Mouse (Mus musculus) spleen, adult 10 weeks (tissue): ENCODE results near the gene Rps29. TPM values are rescaled to one million over a fixed set of nuclear protein-coding genes. Genes with fewer than 3 reads are reported as not detected.

ENCODE experiments used
- polyA plus RNA-seq: library from polyadenylated mRNA; stranded (reverse); fragments of 350-450 nt; fragmentation: Illumina TruSeq; extraction: RNeasy Lipid Tissue Mini Kit (QIAGEN cat#74804); gene quantifications from one replicate; pipeline ENCODE4 v1.2.3, GENCODE M21; 2015; ENCODE audit warnings: low replicate concordance; ENCODE audit not compliant: insufficient read depth

Rps29 gene
- 1,008 TPM for polyA plus RNA-seq

DNA sequence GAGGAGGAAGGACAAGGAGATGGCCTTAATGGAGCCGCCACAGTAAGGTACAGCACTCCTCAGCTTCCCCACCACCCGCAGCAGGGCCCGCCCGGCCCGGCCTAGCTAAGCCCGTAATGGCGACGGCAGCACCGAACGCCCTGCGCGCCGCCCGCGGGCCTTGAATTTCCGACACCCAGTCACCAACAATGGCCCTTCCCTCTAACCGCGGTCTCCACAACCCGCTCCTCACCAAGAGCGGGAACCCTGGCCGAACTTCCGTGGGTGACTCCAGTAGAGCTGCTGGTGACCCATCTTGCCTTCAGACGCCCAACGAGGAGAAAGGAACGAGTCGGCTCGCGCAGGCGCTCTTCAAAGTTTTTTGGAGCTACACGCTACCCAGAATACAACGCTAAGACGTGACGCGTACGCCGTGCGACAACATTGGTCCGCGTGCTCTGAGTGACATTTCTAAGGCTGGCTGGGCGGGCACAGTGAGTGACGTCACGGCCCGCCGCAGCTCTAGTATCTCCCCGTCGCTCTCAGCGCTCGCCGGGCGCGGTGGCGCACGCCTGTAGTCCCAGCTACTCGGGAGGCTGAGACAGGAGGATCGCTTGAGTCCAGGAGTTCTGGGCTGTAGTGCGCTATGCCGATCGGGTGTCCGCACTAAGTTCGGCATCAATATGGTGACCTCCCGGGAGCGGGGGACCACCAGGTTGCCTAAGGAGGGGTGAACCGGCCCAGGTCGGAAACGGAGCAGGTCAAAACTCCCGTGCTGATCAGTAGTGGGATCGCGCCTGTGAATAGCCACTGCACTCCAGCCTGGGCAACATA is at the start of gene Rps29:
TSS of gene Rps29 (minus strand) at position 422 of the 813 bp plus-strand sequence.

GRCm38 (mm10) chr12:69204052-69204833 is 45.3 kb upstream of the Rps29 start, which contains the start of gene Gm49384:
Gene Gm49384, minus strand, starts transcription at chr12:69204267.

DNA sequence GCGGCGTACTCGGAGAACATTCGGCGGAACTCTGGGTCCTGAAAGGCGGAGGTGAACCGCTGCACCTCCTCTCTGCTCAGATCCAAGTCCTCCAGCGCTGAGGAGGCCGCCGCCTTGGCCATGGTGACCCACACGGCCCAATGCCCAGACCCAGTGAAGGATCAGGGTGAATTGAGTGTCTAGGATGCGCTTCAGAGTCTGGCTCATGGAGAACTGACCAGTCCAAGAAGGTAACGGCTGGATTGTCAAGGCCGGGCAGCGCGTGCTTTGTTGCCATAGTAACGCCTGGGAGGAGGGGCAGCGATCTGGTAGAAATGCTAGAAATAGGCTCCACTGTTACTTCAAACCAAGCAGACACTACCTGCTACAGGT is 39.2 kb upstream of the Rps29 start, which contains the start of gene Dnaaf2:
TSS of gene Dnaaf2 (minus strand) at position 266 of the 372 bp plus-strand sequence.

DNA sequence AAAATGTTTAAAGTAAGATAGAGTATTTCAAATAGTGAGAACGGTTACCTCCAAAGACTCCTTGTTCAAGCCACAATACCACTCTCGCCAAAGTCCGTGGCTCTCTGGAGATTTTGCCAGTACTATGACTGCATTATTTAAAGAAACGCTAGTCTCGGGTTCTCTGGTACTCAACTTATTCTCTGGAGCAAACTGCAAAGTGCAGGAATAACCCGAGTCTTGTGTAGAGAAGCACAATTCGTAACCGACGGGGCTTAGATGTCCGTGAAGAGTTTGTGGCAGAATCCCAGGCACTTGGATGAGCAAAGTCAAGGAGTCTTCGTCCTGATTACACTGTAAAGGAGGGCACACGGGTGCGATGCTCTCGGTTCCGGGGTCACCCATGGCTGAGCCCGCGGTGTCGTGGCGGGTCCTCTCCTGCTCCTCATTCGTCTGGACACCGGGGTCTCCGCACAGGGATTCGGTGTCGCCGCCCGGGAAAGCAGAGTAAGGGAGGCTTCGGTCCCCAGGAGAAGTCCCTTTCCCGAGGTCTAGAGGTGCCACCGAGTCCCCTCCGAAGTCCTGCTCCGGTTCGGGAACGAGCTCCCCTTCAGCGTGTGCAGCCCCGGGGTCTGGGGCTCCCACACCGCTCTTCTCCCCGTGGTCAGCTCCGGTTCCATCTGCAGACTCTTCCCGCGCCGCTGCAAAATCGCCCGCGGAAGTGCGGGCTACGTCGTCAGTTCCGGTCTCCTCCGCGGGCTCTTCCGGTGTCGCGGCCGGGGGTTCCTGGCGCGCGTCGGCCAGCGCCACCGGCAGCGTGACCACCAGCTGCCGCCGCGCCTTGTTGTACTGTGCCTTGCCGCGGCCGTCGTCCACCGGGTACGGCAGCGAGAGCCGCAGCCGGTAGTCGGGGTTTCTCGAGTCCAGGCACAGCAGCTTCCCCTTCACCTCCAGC is 37.7 kb upstream of the Rps29 start, which contains the start of gene Gm49383:
TSS of gene Gm49383 (minus strand) at position 661 of the 934 bp plus-strand sequence.

DNA sequence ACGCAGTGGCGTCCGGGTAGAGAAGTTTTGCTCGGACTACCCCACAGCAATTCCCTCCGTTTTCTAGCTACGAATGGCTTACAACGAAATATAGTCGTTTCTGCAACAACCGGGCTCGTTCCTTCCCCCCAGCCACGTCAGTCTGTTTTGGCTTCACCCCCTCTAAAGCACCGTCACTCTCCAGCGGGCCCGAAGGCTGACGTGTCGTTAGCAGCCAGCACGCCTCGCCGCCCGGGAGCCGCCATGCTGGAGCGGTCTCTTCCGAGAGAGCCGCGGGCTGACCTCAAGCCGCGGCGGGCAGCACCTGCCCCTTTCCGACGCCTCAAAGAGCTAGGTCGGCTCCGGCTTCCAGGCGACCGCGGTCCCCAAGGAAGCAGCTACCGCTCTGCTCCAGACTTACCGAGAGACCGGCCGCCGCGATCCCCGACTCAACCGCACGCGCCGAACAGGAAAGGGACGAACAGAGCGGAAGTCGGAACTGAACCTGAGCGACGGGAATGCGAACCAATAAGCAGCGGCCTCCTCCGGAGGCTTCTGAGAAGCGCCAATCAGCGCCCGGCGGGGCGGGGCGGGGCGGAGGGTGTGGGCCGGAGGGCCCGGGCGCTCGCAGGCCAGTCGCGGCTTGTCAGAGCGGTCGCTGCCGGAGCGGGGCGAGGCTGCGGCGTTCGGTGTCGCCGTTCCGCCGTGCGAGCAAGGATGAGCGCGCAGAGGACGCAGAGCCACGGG is 24.8 kb upstream of the Rps29 start, which contains the start of the genes Rpl36al and Mgat2:
TSS of gene Rpl36al (minus strand) at position 501 of the 726 bp plus-strand sequence.
TSS of gene Mgat2 (plus strand) at position 575 of the 726 bp plus-strand sequence.

DNA sequence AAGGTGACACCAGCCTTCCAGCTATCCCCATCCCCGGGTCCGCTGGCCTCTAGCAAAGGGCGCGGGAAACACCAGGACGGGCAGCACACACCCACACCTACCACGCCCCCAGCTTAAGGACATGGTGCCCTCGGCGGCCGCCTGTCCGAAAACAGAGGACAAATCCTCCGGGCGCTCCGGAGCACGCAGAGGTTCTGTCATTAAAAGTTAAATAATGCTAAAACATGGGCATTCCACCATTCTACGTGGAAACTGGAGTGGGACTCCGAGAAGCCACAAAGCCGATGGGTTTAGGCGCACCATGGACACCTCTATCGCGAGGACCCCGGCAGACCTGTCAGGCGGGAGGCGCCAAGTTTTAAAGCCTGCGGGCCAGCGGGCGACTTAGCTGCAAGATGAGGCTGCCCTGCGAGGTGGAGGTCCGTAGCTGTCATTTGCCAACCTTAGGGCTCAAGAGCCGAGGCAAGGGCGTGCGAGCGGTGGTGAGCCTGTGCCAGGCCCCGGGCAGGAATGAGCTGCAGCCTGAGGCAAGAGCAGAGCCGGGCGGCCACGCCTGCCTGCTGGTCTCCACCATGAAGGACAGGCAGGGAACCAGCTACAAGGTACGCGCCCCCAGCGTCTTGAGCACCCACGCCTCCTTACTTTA is 9.6 kb upstream of the Rps29 start, which contains the start of gene Lrr1:
TSS of gene Lrr1 (plus strand) at position 354 of the 646 bp plus-strand sequence.

Other genes starting within 250 kb of the Rps29 start
- 1.8 TPM for gene Lrr1, start 9.6 kb upstream of the Rps29 start, polyA plus RNA-seq
- gene Rpl36al, start 24.9 kb upstream of the Rps29 start, polyA plus RNA-seq, result 750 TPM
- 58.5 TPM for gene Mgat2, start 25.0 kb upstream of the Rps29 start, polyA plus RNA-seq
- gene Gm49383, start 37.9 kb upstream of the Rps29 start, polyA plus RNA-seq, result 4.0 TPM
- gene Dnaaf2, start 39.2 kb upstream of the Rps29 start, polyA plus RNA-seq, result 3.5 TPM
- gene Gm49384, start 45.1 kb upstream of the Rps29 start, polyA plus RNA-seq, result 7.1 TPM
- gene Pole2, start 69.0 kb upstream of the Rps29 start, polyA plus RNA-seq, result 15.0 TPM
- gene Klhdc1, start 82.0 kb upstream of the Rps29 start, polyA plus RNA-seq, result 18.3 TPM
- 43.8 TPM for gene Klhdc2, start 137.5 kb upstream of the Rps29 start, polyA plus RNA-seq
- 105 TPM for gene Nemf, start 198.0 kb upstream of the Rps29 start, polyA plus RNA-seq
- gene Arf6, start 213.0 kb upstream of the Rps29 start, polyA plus RNA-seq, result 107 TPM
- not detected for gene Gm9887, start 213.3 kb upstream of the Rps29 start, polyA plus RNA-seq